Mouse (Mus musculus): Measurements from ENCODE around the gene Mrpl14.

Mrpl14 gene

DNA sequence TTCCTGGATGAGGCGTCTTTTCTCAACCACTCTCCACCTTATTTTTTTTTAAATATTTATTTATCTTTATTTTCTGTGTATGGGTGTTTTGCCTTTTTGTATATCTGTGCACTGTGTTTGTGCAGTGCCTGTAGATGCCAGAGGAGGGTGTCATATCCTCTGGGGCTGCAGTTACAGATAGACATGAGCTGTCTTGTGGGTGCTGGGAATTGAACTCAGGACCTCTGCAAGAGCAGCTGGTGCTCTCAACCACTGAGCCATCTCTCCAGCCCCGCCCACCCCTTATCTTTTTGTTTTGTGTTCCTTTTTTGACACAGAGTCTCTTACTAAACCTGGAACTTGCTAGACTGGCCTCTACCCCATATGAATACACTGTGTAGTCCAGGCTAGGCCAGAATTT lies 41.4 kb downstream of the Mrpl14 start:
- DNase-seq, result no peak

- no peak for DNase-seq
These were observed 42.0 kb downstream of the Mrpl14 start for GRCm38 (mm10) chr17:45727983-45728723.

DNA sequence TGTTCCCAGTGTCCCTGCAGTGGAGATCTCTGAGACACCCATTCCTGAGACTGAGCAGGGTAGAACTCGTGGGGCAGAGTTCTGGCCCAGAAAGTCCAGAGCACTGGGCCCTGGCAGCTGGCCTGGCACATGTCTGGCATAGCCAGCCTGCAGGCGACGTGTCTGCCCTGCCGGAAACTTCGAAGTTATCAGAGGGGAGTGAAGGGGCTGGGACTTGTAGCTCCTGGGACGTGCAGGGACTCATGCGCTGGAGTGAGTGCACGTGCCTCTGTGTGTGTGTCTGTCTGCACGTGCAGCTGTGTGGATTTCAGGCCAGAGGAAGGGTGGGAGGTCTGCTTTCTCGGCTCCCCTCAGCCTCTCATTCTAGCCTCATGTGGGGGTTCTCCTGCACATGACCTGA lies 43.3 kb downstream of the Mrpl14 start:
- DNase-seq, result no peak

- DNase-seq, result no peak
These were observed 44.6 kb downstream of the Mrpl14 start for GRCm38 (mm10) chr17:45730696-45731095.

DNA sequence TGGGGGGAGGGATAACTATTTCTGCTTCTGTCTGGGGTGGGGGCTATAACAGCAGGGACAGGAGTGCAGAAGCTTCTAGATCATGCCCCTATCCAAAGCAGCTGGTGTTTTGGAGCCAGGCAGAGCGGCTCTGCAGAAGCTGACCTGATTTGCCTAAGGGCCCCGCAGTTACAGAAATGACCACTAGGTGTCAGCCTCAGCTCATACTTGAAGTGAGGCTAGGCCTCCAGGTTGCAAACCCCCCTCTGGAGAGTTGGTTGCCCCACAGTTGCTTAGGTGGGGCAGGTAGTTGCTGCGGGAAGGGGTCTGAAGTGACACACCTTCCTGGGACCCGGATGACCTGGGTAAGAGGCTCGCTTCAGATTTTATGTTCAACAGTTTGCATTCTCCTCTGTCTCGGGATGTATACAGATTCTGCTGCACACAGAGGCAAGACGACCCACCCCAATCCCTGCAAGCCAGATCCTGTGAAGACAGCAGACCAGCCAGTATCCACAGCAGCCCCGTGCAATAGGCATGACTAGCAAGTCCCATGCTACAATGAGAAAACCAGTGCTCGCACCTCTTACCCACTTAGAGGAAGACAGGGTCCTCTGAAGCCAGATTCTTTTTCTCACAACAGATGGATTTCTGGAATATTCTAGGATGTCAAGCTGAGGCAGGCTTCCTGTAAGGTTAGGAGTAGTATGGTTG lies 45.2 kb downstream of the Mrpl14 start:
- DNase-seq, result peak; percentile 82

GRCm38 (mm10) chr17:45733038-45733734 lies 47.1 kb downstream of the Mrpl14 start:
- peak; percentile 60 for DNase-seq

- peak; percentile 73 for DNase-seq
These were observed 47.7 kb downstream of the Mrpl14 start, which contains the start of gene 1600014C23Rik for GRCm38 (mm10) chr17:45733735-45734301. Gene 1600014C23Rik, minus strand, starts transcription at chr17:45733844.

- DNase-seq, result no peak
These were observed 48.2 kb downstream of the Mrpl14 start for GRCm38 (mm10) chr17:45734333-45734732.

- DNase-seq, result no peak
These were observed 48.8 kb downstream of the Mrpl14 start for GRCm38 (mm10) chr17:45734881-45735280.

- DNase-seq, result peak; percentile 76
These were observed 49.5 kb downstream of the Mrpl14 start for GRCm38 (mm10) chr17:45735382-45736310.

DNA sequence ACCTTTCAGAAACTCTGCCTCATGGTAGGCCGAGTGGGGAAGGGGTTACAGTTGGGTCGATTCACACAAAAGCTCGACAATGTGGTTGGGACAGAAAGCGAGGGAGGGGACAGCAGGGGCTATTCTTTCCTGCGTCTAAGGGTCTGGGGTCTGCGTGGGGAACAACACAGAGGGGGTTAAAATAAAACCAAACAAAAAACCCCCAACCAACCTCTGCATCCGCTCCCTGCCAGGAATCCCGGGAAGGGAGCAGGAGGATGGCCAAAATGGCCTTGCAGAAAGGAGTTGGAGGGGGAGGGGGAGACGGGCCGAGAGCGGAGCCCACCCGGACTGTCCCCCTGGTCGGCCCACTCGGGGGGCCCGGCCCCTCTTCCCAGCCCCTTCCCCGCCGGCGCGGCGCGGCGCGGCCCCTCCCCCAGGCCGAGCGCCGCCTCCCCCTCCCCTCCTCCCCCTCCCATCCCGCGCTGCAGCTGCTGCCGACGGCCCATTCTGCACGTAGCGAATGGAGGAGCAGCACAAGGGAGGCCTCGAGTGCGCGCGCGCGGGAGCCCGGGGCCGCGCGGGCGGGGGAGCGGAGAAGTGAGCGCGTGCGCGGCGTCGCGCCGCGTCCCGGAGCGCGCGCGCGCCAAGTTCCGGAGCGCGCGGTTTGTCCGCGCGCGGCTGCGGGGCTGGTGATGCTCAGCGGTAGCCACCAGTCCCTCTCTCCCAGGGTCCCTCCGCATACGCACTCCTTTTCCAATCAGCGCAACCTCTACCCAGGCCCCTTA lies 50.4 kb downstream of the Mrpl14 start:
- peak; percentile 93 for DNase-seq

GRCm38 (mm10) chr17:45737078-45737601 lies 51.0 kb downstream of the Mrpl14 start:
- DNase-seq, result no peak

- no peak for DNase-seq
These were observed 56.4 kb downstream of the Mrpl14 start for GRCm38 (mm10) chr17:45742371-45743147.

DNA sequence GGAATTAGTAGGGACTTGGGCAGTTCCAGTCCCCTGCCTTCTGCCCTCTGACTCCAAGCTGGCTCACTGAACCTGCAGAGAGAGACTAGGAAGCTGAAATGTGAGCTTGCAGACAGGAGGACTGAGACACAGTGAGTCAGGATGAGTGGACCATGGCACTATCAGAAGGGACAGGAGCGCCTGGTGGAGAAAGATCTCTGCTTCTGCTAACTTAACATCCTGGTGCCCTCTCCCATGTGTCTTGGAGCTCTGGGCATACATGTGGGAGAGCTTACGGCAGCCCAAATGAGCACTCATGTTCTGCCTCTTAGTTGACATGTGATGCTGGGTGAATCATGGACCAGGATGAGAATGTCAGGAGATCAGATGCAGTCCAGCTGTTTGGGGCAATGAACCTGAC lies 59.5 kb downstream of the Mrpl14 start:
- DNase-seq, result no peak

- DNase-seq, result no peak
These were observed 60.6 kb downstream of the Mrpl14 start for GRCm38 (mm10) chr17:45746755-45747154.

DNA sequence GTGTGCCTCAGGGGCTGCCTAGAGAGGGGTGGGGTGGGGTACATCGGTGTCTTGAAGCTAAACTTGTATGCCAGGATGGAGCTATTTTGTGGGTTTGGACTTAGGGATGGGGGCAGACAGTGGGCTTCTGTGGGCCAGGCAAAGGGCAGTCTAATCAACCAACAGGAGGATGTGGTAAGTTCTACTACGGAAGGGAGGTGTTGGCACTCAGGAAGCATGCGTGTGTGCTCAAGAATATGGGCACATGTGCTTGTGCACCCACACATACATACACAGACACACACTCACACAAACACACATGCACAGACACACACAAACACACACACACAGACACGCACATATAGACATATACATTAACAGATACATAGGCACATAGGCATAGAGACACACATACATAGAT lies 61.2 kb downstream of the Mrpl14 start:
- no peak for DNase-seq

All from layer of hippocampus, adult 9-11 months (tissue).